In the genomic region with DNA sequence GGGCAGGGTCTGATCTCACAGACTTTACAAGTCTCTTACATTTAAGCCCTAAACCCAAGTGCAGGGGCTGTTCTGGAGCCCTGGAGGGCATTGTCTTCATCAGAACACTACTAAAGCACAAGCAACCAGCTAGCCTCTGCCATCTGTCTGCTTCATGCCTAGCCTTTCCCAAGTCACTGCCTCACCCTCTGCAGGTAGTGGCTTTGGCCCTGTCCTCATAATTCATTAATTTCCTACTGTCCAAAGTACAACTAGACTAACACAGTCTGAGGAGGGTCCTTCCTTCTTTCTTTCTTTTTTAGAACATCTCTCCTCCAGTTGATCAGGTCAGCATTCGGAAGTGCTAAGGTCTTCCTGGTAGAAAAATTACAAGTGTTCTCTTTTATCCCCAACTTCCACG, we compare ENCODE assay signal across 12 mouse cellular contexts. TPM values are rescaled to one million over a fixed set of nuclear protein-coding genes. Genes with fewer than 3 reads are reported as not detected.
DNase-seq lines count a peak whose midpoint lies in the region; ATAC-seq and TF ChIP-seq lines count a peak whose summit lies in the region.
"Had no signal": no experiment of that assay in that cellular context is flagged by ENCODE, and none has a peak within 500 bp of the region (broad histone marks: within the 10 kb centered on the region; RNA-seq: fewer than 3 reads in every experiment).

No protein-coding gene starts in this region.

- H3K4me1 ChIP-seq in embryonic fibroblast, embryonic 13.5 days (ENCODE audit: control insufficient read depth, insufficient read depth, low read length), result no peaks in the 10 kb centered on the region; the same call in 1 of the 2 replicates
- H3K4me1 ChIP-seq in intestine, postnatal 0 days (replicated peaks; ENCODE audit: control insufficient read depth, insufficient read depth, low read length), result no peaks in the 10 kb centered on the region
- 0 out of 2 replicates have a peak, but pooled peaks cover 11% of the 10 kb centered on the region for H3K4me1 ChIP-seq in midbrain, embryonic 14.5 days (ENCODE audit: control insufficient read depth, insufficient read depth, low read length)

- no peak overlapping the region for H3K9ac ChIP-seq in intestine, postnatal 0 days (ENCODE audit: low read depth, low read length)
- H3K9ac ChIP-seq in midbrain, embryonic 14.5 days (replicated peaks; ENCODE audit: low read length), result no peak overlapping the region

- 77% methylated on average over 2 of the region's 2 CpGs for WGBS in intestine, postnatal 0 days
- WGBS in midbrain, embryonic 14.5 days, result 85% methylated on average over 2 of the region's 2 CpGs

- H3K27ac ChIP-seq in embryonic fibroblast, embryonic 13.5 days (ENCODE audit: insufficient read depth, low read length), result no peak overlapping the region
- H3K27ac ChIP-seq in intestine, postnatal 0 days (ENCODE audit: low read depth, low read length), result no peak overlapping the region
- no peak overlapping the region for H3K27ac ChIP-seq in midbrain, embryonic 14.5 days (replicated peaks; ENCODE audit: low read depth, low read length)

- peak overlapping the region; percentile 46 for H3K4me3 ChIP-seq in embryonic fibroblast, embryonic 13.5 days (ENCODE audit: insufficient read depth, low read length)
- no peak overlapping the region for H3K4me3 ChIP-seq in intestine, postnatal 0 days (ENCODE audit: low read depth, low read length)
- H3K4me3 ChIP-seq in midbrain, embryonic 14.5 days (replicated peaks; ENCODE audit: low read depth, low read length), result no peak overlapping the region

- H3K9me3 ChIP-seq in intestine, postnatal 0 days (ENCODE audit: control insufficient read depth), result no peaks in the 10 kb centered on the region
- no peaks in the 10 kb centered on the region for H3K9me3 ChIP-seq in midbrain, embryonic 14.5 days (ENCODE audit: control insufficient read depth, low read length)

- H3K27me3 ChIP-seq in intestine, postnatal 0 days (replicated peaks; ENCODE audit: control insufficient read depth, insufficient read depth, low read length), result peaks cover 9% of the 10 kb centered on the region; the same call in 1 of the 2 replicates
- no peaks in the 10 kb centered on the region for H3K27me3 ChIP-seq in midbrain, embryonic 14.5 days (ENCODE audit: control insufficient read depth, insufficient read depth, low read length)

- ATAC-seq in intestine, postnatal 0 days, result no peak
- no peak for ATAC-seq in midbrain, embryonic 14.5 days (ENCODE audit: low FRiP score, low TSS enrichment)

- H3K4me2 ChIP-seq in intestine, postnatal 0 days (replicated peaks; ENCODE audit: low read depth), result peak overlapping the region; percentile 82; the same call in 1 of the 2 replicates
- H3K4me2 ChIP-seq in midbrain, embryonic 14.5 days (ENCODE audit: low read length), result peak overlapping the region; percentile 98

- DNase-seq in kidney, adult 11 months, result peak; percentile 47
- no peak for DNase-seq in kidney, postnatal 10 days
- DNase-seq in midbrain, embryonic 14.5 days, result no peak
- DNase-seq in yolk sac, embryonic 10.5 days (ENCODE audit: low spot score), result no peak
- DNase-seq in adrenal gland, postnatal 10 days, result no peak
- DNase-seq in testis, postnatal 10 days (ENCODE audit: low spot score), result no peak
- DNase-seq: cerebellum, adult 11-12 months; layer of hippocampus, postnatal 36 days; lung, postnatal 36 days had no signal

- H3K36me3 ChIP-seq in intestine, postnatal 0 days (ENCODE audit: control insufficient read depth, insufficient read depth), result no peaks in the 10 kb centered on the region
- H3K36me3 ChIP-seq in midbrain, embryonic 14.5 days (ENCODE audit: control insufficient read depth, insufficient read depth, low read length), result no peaks in the 10 kb centered on the region
- H3K36me3 ChIP-seq: G1E had no signal

- no peak for TF ChIP-seq POLR2A in embryonic fibroblast, embryonic 13.5 days (IDR thresholded peaks at IDR 0.05; ENCODE audit: low read depth, low read length)

- no peak for TF ChIP-seq CTCF in embryonic fibroblast, embryonic 13.5 days (IDR thresholded peaks at IDR 0.05; ENCODE audit: borderline replicate concordance, insufficient read depth, low read length)
- TF ChIP-seq CTCF in intestine, postnatal 0 days (IDR thresholded peaks at IDR 0.05; ENCODE audit: low read depth), result no peak

RNA-seq across cellular contexts. Expression of gene Galnt18, which starts 2.6 kb away (rescaled TPM):
- 62.9 and 107 TPM in 2 replicates for polyA plus RNA-seq in embryonic fibroblast, embryonic 13.5 days (2011; ENCODE audit: insufficient read length, low read depth, missing spikeins)
- 6.9 and 7.8 TPM in 2 replicates for polyA plus RNA-seq in intestine, postnatal 0 days (2015; fragmentation: Nextera tagmentation; extraction: Ambion mirVana)
- polyA plus RNA-seq in midbrain, embryonic 14.5 days (2014; fragmentation: Nextera tagmentation; extraction: Ambion mirVana), result 11.9 and 13.1 TPM in 2 replicates
- 10 to 100 TPM; 21.8 to 25.0 TPM for total RNA-seq in adrenal gland, postnatal 10 days (2021)
- total RNA-seq: G1E had no signal
- polyA plus RNA-seq: G1E had no signal
